ENCODE assay signal across 10 mouse cellular contexts in the genomic region with DNA sequence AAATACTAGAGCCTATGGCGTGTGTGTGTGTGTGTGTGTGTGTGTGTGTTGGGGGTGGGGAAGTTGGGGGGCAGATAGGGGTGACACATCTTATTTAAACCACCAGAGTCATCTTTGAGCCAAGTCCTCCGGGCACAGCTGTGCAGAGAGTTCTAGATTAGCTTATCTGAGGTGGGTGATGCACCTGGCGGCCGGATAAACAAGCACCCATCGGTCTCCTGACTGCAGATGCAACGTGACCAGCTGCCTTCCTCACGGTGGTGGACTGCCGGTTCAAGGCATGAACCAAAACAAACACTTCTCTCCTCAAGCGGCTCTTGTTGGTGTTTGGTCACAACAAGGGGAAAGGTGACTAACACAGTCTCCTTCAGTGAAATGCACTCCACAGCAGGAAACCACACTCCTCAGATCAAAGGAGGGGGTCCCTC. TPM values are rescaled to one million over a fixed set of nuclear protein-coding genes. Genes with fewer than 3 reads are reported as not detected.
A peak's percentile ranks its signal among the peaks of the same experiment; 100 is the strongest.
DNase-seq lines count a peak whose midpoint lies in the region; ATAC-seq and TF ChIP-seq lines count a peak whose summit lies in the region.
"Had no signal": no experiment of that assay in that cellular context is flagged by ENCODE, and none has a peak within 500 bp of the region (broad histone marks: within the 10 kb centered on the region; RNA-seq: fewer than 3 reads in every experiment).

No protein-coding gene starts in this region.

- no peaks in the 10 kb centered on the region for H3K36me3 ChIP-seq in kidney, adult 2 months (ENCODE audit: control insufficient read depth, insufficient read depth, low read length)
- H3K36me3 ChIP-seq in lung, postnatal 0 days (ENCODE audit: insufficient read depth, low read length), result no peaks in the 10 kb centered on the region
- no peaks in the 10 kb centered on the region for H3K36me3 ChIP-seq in stomach, embryonic 15.5 days

- TF ChIP-seq POLR2A in kidney, adult 2 months (IDR thresholded peaks at IDR 0.05; ENCODE audit: low read depth, low read length), result no peak

- H3K9ac ChIP-seq in lung, postnatal 0 days (replicated peaks; ENCODE audit: low read depth), result no peak overlapping the region
- H3K9ac ChIP-seq in stomach, embryonic 15.5 days, result no peak overlapping the region

- peak; percentile 49 for DNase-seq in MEL-GATA-1-ER (ENCODE audit: extremely low read depth, low read depth)
- DNase-seq in kidney, adult 2 months, result peak; percentile 62
- peak; percentile 82 for DNase-seq in lung, postnatal 0 days (ENCODE audit: low spot score)
- no peak for DNase-seq in ovary, postnatal 10 days (ENCODE audit: low spot score)
- no peak for DNase-seq in cerebellum, adult 11-12 months
- DNase-seq in adrenal gland, postnatal 4 days (ENCODE audit: low spot score in 2 of 2), result no peak
- no peak for DNase-seq in embryo, embryonic 9.5 days (ENCODE audit: extremely low spot score)
- DNase-seq: heart, postnatal 14 days had no signal

- H3K27me3 ChIP-seq in kidney, adult 2 months (replicated peaks; ENCODE audit: control insufficient read depth, insufficient read depth, low read length), result no peaks in the 10 kb centered on the region
- no peaks in the 10 kb centered on the region for H3K27me3 ChIP-seq in lung, postnatal 0 days (replicated peaks; ENCODE audit: insufficient read depth, low read length)
- no peaks in the 10 kb centered on the region for H3K27me3 ChIP-seq in stomach, embryonic 15.5 days (replicated peaks)

- peak overlapping the region; percentile 15 for H3K4me3 ChIP-seq in kidney, adult 2 months (ENCODE audit: insufficient read depth, low read depth, low read length)
- H3K4me3 ChIP-seq in lung, postnatal 0 days (ENCODE audit: low read depth, low read length), result no peak overlapping the region
- no peak overlapping the region for H3K4me3 ChIP-seq in stomach, embryonic 15.5 days (replicated peaks)

- 30% methylated on average over 9 of the region's 9 CpGs for WGBS in kidney, adult 2 months
- 15% methylated on average over 9 of the region's 9 CpGs for WGBS in lung, postnatal 0 days
- WGBS in stomach, embryonic 15.5 days, result 42% methylated on average over 9 of the region's 9 CpGs

- ATAC-seq in lung, postnatal 0 days, result peak; percentile 66
- ATAC-seq in stomach, embryonic 15.5 days (ENCODE audit: insufficient read depth, low FRiP score, low read depth), result peak; percentile 21; the same call in 1 of the 2 replicates
- ATAC-seq: midbrain, embryonic 16.5 days had no signal

- no peak overlapping the region for H3K4me2 ChIP-seq in lung, postnatal 0 days (replicated peaks; ENCODE audit: low read depth, low read length)
- H3K4me2 ChIP-seq in stomach, embryonic 15.5 days, result no peak overlapping the region

- TF ChIP-seq EP300 in lung, postnatal 0 days (IDR thresholded peaks at IDR 0.05), result peak; percentile 74; the same call in 1 of the 2 replicates

- H3K4me1 ChIP-seq in kidney, adult 2 months (ENCODE audit: control insufficient read depth, insufficient read depth, low read length), result peaks cover 35% of the 10 kb centered on the region
- no peaks in the 10 kb centered on the region; the same call in 1 of the 2 replicates for H3K4me1 ChIP-seq in lung, postnatal 0 days (ENCODE audit: insufficient read depth, low read depth, low read length)
- H3K4me1 ChIP-seq in stomach, embryonic 15.5 days, result no peaks in the 10 kb centered on the region

- peak overlapping the region; percentile 99 for H3K27ac ChIP-seq in kidney, adult 2 months (ENCODE audit: insufficient read depth, low read depth, low read length)
- H3K27ac ChIP-seq in lung, postnatal 0 days (ENCODE audit: low read length), result peak overlapping the region; percentile 38; the same call in 1 of the 2 replicates
- no peak overlapping the region for H3K27ac ChIP-seq in stomach, embryonic 15.5 days

- TF ChIP-seq CTCF in kidney, adult 2 months (conservative IDR thresholded peaks at IDR 0.05; ENCODE audit: insufficient read depth, insufficient read length, low read depth, low read length), result no peak
- TF ChIP-seq CTCF in lung, postnatal 0 days (IDR thresholded peaks at IDR 0.05), result peak; percentile 15; the same call in 1 of the 2 replicates

- no peaks in the 10 kb centered on the region for H3K9me3 ChIP-seq in lung, postnatal 0 days (ENCODE audit: low read length)
- no peaks in the 10 kb centered on the region for H3K9me3 ChIP-seq in stomach, embryonic 15.5 days

RNA-seq across cellular contexts. Expression of gene Ppp2r5a, which starts 42.8 kb away (rescaled TPM):
- 69.6 and 73.2 TPM in 2 replicates for polyA plus RNA-seq in kidney, adult 2 months (2012; rRNA removed)
- polyA plus RNA-seq in lung, postnatal 0 days (2015; fragmentation: Nextera tagmentation; extraction: Ambion mirVana), result 51.5 and 56.0 TPM in 2 replicates
- polyA plus RNA-seq in stomach, embryonic 15.5 days (2015; fragmentation: Nextera tagmentation; extraction: Ambion mirVana), result 29.6 and 29.8 TPM in 2 replicates
- total RNA-seq in adrenal gland, postnatal 4 days (2021), result 100 to 1,000 TPM; 105 to 107 TPM

Comparison
In these comparisons a context has a peak if more than half of its experiments do, and no peak if none do; other contexts are left out.
1. DNase-seq: peak in MEL-GATA-1-ER (single experiment), kidney, adult 2 months (single experiment) and lung, postnatal 0 days (single experiment); none in ovary, postnatal 10 days (single experiment), cerebellum, adult 11-12 months (single experiment), adrenal gland, postnatal 4 days (0 of 2) and embryo, embryonic 9.5 days (single experiment).